In genomic region chr1:165316361-165316760, GRCm38 (mm10) we compare ENCODE assay signal across 27 mouse cellular contexts. TPM values are rescaled to one million over a fixed set of nuclear protein-coding genes. Genes with fewer than 3 reads are reported as not detected.
DNase-seq lines count a peak whose midpoint lies in the region; ATAC-seq lines count a peak whose summit lies in the region.
"Had no signal": no experiment of that assay in that cellular context is flagged by ENCODE, and none has a peak within 500 bp of the region (broad histone marks: within the 10 kb centered on the region; RNA-seq: fewer than 3 reads in every experiment).

No protein-coding gene starts in this region.

- H3K4me1 ChIP-seq in forebrain, embryonic 11.5 days (replicated peaks; ENCODE audit: control insufficient read depth, insufficient read depth, low read length) = no peaks in the 10 kb centered on the region
- H3K4me1 ChIP-seq: forebrain, embryonic 15.5 days had no signal

- DNase-seq in heart, adult 11 months = peak; percentile 64
- DNase-seq in heart, postnatal 25 days (ENCODE audit: low spot score) = no peak
- peak; percentile 8 for DNase-seq in left cerebral cortex, postnatal 4 days
- no peak for DNase-seq in left cerebral cortex, postnatal 14 days (ENCODE audit: low spot score in 2 of 2)
- DNase-seq in ES-CJ7 (ENCODE audit: low read depth, low spot score) = peak; percentile 21
- peak; percentile 25 for DNase-seq in brain, adult 2 months (ENCODE audit: low read depth, low spot score)
- no peak for DNase-seq in forebrain, embryonic 11.5 days (ENCODE audit: low spot score)
- DNase-seq: adrenal gland, postnatal 25 days; cerebellum, adult 18-20 months; cerebellum, postnatal 10 days; kidney, adult 2 months; layer of hippocampus, adult 9-11 months; liver, postnatal 0 days; lung, postnatal 14 days; thymus, adult 2 months; thymus, postnatal 36 days had no signal

- no peak overlapping the region for H3K9ac ChIP-seq in forebrain, embryonic 11.5 days (ENCODE audit: low read length)
- H3K9ac ChIP-seq: embryonic facial prominence, embryonic 15.5 days; forebrain, embryonic 15.5 days; intestine, embryonic 15.5 days; liver, embryonic 12.5 days; liver, postnatal 0 days; neural tube, embryonic 13.5 days had no signal

- H3K36me3 ChIP-seq in forebrain, embryonic 11.5 days (ENCODE audit: control insufficient read depth, insufficient read depth, low read length) = no peaks in the 10 kb centered on the region; the same call in 1 of the 2 replicates
- H3K36me3 ChIP-seq: intestine, embryonic 15.5 days; liver, embryonic 12.5 days had no signal

- intact Hi-C loops in heart, postnatal 25 days (cut with DNase I) = loop anchor here (10.0 kb wide), 1 partner anchor 1002 kb away; no protein-coding TSS in a partner anchor
- intact Hi-C loops in left cerebral cortex, postnatal 4 days (cut with DNase I) = no loop called here
- intact Hi-C loops in left cerebral cortex, postnatal 14 days (cut with DNase I) = no loop called here

- no peaks in the 10 kb centered on the region for H3K27me3 ChIP-seq in forebrain, embryonic 11.5 days (ENCODE audit: control insufficient read depth, insufficient read depth, low read length)
- H3K27me3 ChIP-seq: embryonic facial prominence, embryonic 15.5 days; forebrain, embryonic 15.5 days; intestine, embryonic 15.5 days; neural tube, embryonic 13.5 days had no signal

- no peaks in the 10 kb centered on the region for H3K9me3 ChIP-seq in forebrain, embryonic 11.5 days (ENCODE audit: control insufficient read depth, low read length)
- H3K9me3 ChIP-seq: embryonic facial prominence, embryonic 10.5 days; embryonic facial prominence, embryonic 15.5 days; forebrain, embryonic 15.5 days; intestine, embryonic 15.5 days; liver, embryonic 12.5 days; neural tube, embryonic 13.5 days had no signal

- WGBS in forebrain, embryonic 11.5 days = 43% methylated on average over 11 of the region's 11 CpGs

- no peak overlapping the region for H3K27ac ChIP-seq in forebrain, embryonic 11.5 days (ENCODE audit: low read depth, low read length)
- H3K27ac ChIP-seq: embryonic facial prominence, embryonic 10.5 days; embryonic facial prominence, embryonic 15.5 days; forebrain, embryonic 15.5 days; hindbrain, postnatal 0 days; intestine, embryonic 15.5 days; kidney, postnatal 0 days; liver, embryonic 12.5 days; neural tube, embryonic 13.5 days had no signal

- no peak overlapping the region for H3K4me2 ChIP-seq in forebrain, embryonic 11.5 days (ENCODE audit: low read depth, low read length, severe bottlenecking)
- H3K4me2 ChIP-seq: embryonic facial prominence, embryonic 15.5 days; forebrain, embryonic 15.5 days; heart, embryonic 11.5 days; intestine, embryonic 15.5 days; liver, embryonic 12.5 days; midbrain, embryonic 11.5 days; neural tube, embryonic 13.5 days had no signal

- no peak for ATAC-seq in forebrain, embryonic 11.5 days (replicated peaks; ENCODE audit: low FRiP score)
- ATAC-seq: CD4-positive, CD25-positive, alpha-beta regulatory T cell, adult 4 months; forebrain, embryonic 15.5 days; hindbrain, postnatal 0 days; intestine, embryonic 15.5 days; liver, embryonic 12.5 days; liver, postnatal 0 days had no signal

- no peak overlapping the region for H3K4me3 ChIP-seq in forebrain, embryonic 11.5 days (ENCODE audit: low read depth, low read length)
- H3K4me3 ChIP-seq: embryonic facial prominence, embryonic 10.5 days; embryonic facial prominence, embryonic 15.5 days; forebrain, embryonic 15.5 days; intestine, embryonic 15.5 days; liver, embryonic 12.5 days; neural tube, embryonic 13.5 days had no signal

RNA-seq across cellular contexts. Expression of gene Gpr161, which starts 20.8 kb away (rescaled TPM):
- total RNA-seq in heart, postnatal 25 days (2021) = 1 to 10 TPM; 1.2 to 2.2 TPM
- 10 to 100 TPM; 53.8 to 56.9 TPM for total RNA-seq in left cerebral cortex, postnatal 4 days (2021)
- total RNA-seq in left cerebral cortex, postnatal 14 days (2021) = 10 to 100 TPM in 1 of 2 experiments, 1 to 10 TPM in 1; 6.4 to 10.2 TPM
- 2.2 and 2.5 TPM in 2 replicates for polyA plus RNA-seq in forebrain, embryonic 11.5 days (2014; fragmentation: Nextera tagmentation; extraction: Ambion mirVana)

Comparison
In these comparisons a context has a peak if more than half of its experiments do, and no peak if none do; other contexts are left out.
1. DNase-seq: peak in heart, adult 11 months (single experiment), left cerebral cortex, postnatal 4 days (single experiment), ES-CJ7 (single experiment) and brain, adult 2 months (single experiment); none in heart, postnatal 25 days (single experiment), left cerebral cortex, postnatal 14 days (0 of 2) and forebrain, embryonic 11.5 days (single experiment).
2. RNA of gene Gpr161, which starts 20.8 kb away (total RNA-seq): 53.8 to 56.9 TPM in left cerebral cortex, postnatal 4 days; 6.4 to 10.2 TPM in left cerebral cortex, postnatal 14 days and 1.2 to 2.2 TPM in heart, postnatal 25 days; every median in the first group is over 4 times any median in the second.